Mouse (Mus musculus) neural tube, embryonic 11.5 days (tissue): ENCODE results near the gene Borcs5. TPM values are rescaled to one million over a fixed set of nuclear protein-coding genes. Genes with fewer than 3 reads are reported as not detected.

Experiments used
- ATAC-seq: fragments of 200-750 bp; cut with Nextera tagmentation; 2 replicates; pipeline ENCODE4 v1.8.0; 2017; ENCODE audit warnings: moderate number of reproducible peaks, mild to moderate bottlenecking, moderate TSS enrichment, moderate library complexity; ENCODE audit not compliant: insufficient read depth, low FRiP score, low TSS enrichment
- DNase-seq: peaks from one replicate; pipeline ENCODE4 v3.0.0-alpha.2; 2015; ENCODE audit warnings: low spot score
- H3K27ac ChIP-seq: fragments of 300-500 bp; sonication (generic); 2 replicates; pipeline ENCODE4 v1.5.1; 2014; ENCODE audit warnings: low read depth, mild to moderate bottlenecking, low read length
- H3K27me3 ChIP-seq: fragments of 300-500 bp; sonication (generic); 2 replicates; pipeline ENCODE4 v1.6.1; 2014; ENCODE audit warnings: mild to moderate bottlenecking, low read length, mixed read lengths; ENCODE audit not compliant: control insufficient read depth, insufficient read depth
- H3K36me3 ChIP-seq: fragments of 300-500 bp; sonication (generic); 2 replicates; pipeline ENCODE4 v1.6.1; 2014; ENCODE audit warnings: mild to moderate bottlenecking, low read length, moderate library complexity, mixed read lengths; ENCODE audit not compliant: control insufficient read depth, insufficient read depth
- H3K4me1 ChIP-seq: fragments of 300-500 bp; sonication (generic); 2 replicates; pipeline ENCODE4 v1.6.1; 2014; ENCODE audit warnings: low read length, mixed read lengths; ENCODE audit not compliant: control insufficient read depth, insufficient read depth
- H3K4me2 ChIP-seq: fragments of 300-500 bp; sonication (generic); 2 replicates; pipeline ENCODE4 v1.6.1; 2014; ENCODE audit warnings: low read depth, mild to moderate bottlenecking, moderate library complexity
- H3K4me3 ChIP-seq: fragments of 300-500 bp; sonication (generic); 2 replicates; pipeline ENCODE4 v1.5.1; 2014; ENCODE audit warnings: low read depth, low read length
- H3K9ac ChIP-seq: fragments of 300-500 bp; sonication (generic); 2 replicates; pipeline ENCODE4 v1.6.1; 2014; ENCODE audit warnings: mild to moderate bottlenecking, low read length
- H3K9me3 ChIP-seq: fragments of 300-500 bp; sonication (generic); 2 replicates; pipeline ENCODE4 v1.6.1; 2016; ENCODE audit warnings: low read length; ENCODE audit not compliant: control insufficient read depth
- WGBS: fragments of 180-500 bp; shearing (Covaris S2); extraction: QIAGEN DNeasy Blood & Tissue Kit; methylation state at CpG from one replicate; pipeline ENCODE4 v1.1.7; 2014; 5-methylcytosine and 5-hydroxymethylcytosine counted together
- polyA plus RNA-seq: library from polyadenylated mRNA; unstranded; fragments of >200 nt; fragmentation: Nextera tagmentation; extraction: Ambion mirVana; gene quantifications from 2 replicates; pipeline ENCODE4 v1.2.1, GENCODE M21; 2014

Borcs5 gene
- polyA plus RNA-seq, 1 experiment from 2014 or later: 32.1 TPM

GRCm38 (mm10) chr6:134722906-134723305 is 83.6 kb downstream of the Borcs5 start:
- WGBS: 95% methylated on average over 8 of the region's 8 CpGs
- H3K27me3 ChIP-seq: no peaks in the 10 kb centered on the region

DNA sequence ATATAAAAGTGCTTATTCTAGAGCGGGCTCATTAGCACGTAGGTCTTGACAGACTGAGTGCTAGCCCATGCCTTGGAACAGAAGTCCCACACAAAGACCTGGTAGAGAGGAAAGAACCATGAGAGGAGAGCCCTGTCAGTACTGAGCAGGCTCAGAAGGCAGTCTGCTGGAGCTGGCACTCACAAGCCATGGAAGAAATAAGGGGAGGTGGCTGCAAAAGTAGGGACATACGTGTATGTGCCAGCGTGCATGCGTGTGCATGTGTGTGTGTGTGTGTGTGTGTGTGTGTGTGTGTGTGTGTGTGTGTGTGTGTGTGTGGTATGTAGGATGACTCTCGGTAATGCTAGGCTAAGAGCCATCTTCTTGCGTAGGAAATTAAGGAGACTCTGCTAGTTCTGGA is 84.0 kb downstream of the Borcs5 start:
- H3K9ac ChIP-seq: no peak overlapping the region
- H3K27me3 ChIP-seq: no peaks in the 10 kb centered on the region
- H3K4me2 ChIP-seq: no peak overlapping the region
- no peaks in the 10 kb centered on the region for H3K4me1 ChIP-seq
- H3K4me3 ChIP-seq: no peak overlapping the region
- DNase-seq (no peak), ATAC-seq (no peak)
- 92% methylated on average over 7 of the region's 7 CpGs for WGBS
- 0 out of 2 replicates have a peak, but pooled peaks cover under 1% of the 10 kb centered on the region for H3K36me3 ChIP-seq
- no peaks in the 10 kb centered on the region for H3K9me3 ChIP-seq
- H3K27ac ChIP-seq: no peak overlapping the region

More at GRCm38 (mm10) chr6:134722906-134723305, 83.6 kb downstream of the Borcs5 start:
- Histone ChIP-seq H3K9me3 (no peaks in the 10 kb centered on the region), H3K9ac (no peak overlapping the region), H3K4me2 (no peak overlapping the region), H3K4me3 (no peak overlapping the region), H3K27ac (no peak overlapping the region), H3K36me3 (0 out of 2 replicates have a peak, but pooled peaks cover 3% of the 10 kb centered on the region), H3K4me1 (no peaks in the 10 kb centered on the region)
- ATAC-seq (no peak), DNase-seq (no peak)

DNA sequence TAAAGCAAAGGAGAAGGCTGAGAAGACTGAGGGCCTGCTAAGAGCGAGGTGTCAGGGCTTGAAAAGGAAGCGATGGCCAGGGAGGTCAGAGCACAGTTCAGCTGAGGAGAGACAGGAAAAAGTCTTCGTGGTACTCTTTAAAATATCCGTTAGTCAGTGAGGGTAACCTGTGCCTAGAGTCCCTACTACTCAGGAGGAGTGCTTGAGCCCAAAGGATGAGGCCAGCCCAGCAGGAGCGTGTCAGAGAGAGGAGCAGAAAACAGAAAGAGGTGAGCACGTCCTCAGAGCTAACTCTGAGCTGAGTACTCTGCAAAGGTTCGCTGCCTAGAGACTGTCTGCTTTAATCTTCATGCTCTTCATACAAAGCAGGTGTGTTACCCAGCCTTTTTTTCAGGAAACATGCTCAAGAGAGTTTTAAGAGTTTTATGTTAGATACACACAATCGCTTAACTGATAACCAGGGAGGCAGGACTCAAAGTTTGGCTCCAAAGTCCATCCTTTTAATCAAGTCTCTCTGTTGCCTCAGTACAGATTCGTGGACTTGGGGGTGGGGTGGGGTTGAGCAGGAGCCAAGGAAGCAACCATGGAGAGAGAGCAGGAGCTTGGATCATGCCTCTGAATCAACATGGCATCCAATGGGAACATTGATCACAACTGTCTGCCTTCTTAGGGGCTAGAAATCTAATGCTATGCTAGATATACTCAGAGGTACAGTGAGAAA is 84.7 kb downstream of the Borcs5 start:
- ATAC-seq: no peak
- WGBS: 89% methylated on average over 9 of the region's 9 CpGs
- Histone ChIP-seq H3K9me3 (no peaks in the 10 kb centered on the region), H3K4me3 (no peak overlapping the region), H3K27me3 (no peaks in the 10 kb centered on the region), H3K9ac (no peak overlapping the region), H3K27ac (no peak overlapping the region), H3K4me1 (no peaks in the 10 kb centered on the region), H3K36me3 (no peaks in the 10 kb centered on the region), H3K4me2 (no peak overlapping the region)
- no peak for DNase-seq

DNA sequence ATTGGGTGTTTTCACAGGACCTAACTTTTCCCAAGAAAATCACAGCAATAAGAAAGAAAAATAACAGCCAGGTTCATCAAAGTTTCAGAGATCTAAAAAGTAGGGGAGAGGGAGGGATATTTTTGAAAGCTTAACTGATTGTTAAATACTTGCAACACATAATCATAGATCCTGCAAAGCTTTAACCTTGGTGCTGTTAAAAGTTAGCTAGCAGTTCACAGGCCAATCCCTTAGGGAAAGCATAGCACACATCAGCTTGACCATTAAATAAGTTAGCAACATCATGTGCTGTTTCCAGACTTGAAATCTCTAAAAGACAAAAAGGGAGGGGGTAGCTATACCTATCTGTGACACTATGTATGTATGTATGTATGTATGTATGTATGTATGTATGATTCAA is 86.1 kb downstream of the Borcs5 start:
- Histone ChIP-seq H3K9me3 (no peaks in the 10 kb centered on the region), H3K27ac (no peak overlapping the region), H3K4me3 (no peak overlapping the region), H3K9ac (no peak overlapping the region), H3K4me1 (no peaks in the 10 kb centered on the region), H3K4me2 (no peak overlapping the region), H3K36me3 (no peaks in the 10 kb centered on the region), H3K27me3 (no peaks in the 10 kb centered on the region)
- no peak for DNase-seq
- ATAC-seq: no peak

GRCm38 (mm10) chr6:134730978-134731377 is 91.7 kb downstream of the Borcs5 start:
- Histone ChIP-seq H3K9ac (no peak overlapping the region), H3K9me3 (no peaks in the 10 kb centered on the region), H3K27ac (no peak overlapping the region), H3K4me2 (no peak overlapping the region), H3K4me3 (no peak overlapping the region), H3K27me3 (no peaks in the 10 kb centered on the region), H3K36me3 (no peaks in the 10 kb centered on the region), H3K4me1 (no peaks in the 10 kb centered on the region)
- DNase-seq (no peak), ATAC-seq (no peak)
- 95% methylated on average over 3 of the region's 3 CpGs for WGBS

- Histone ChIP-seq H3K27ac (no peak overlapping the region), H3K27me3 (no peaks in the 10 kb centered on the region), H3K9ac (no peak overlapping the region), H3K4me2 (no peak overlapping the region), H3K36me3 (no peaks in the 10 kb centered on the region), H3K4me1 (no peaks in the 10 kb centered on the region), H3K9me3 (no peaks in the 10 kb centered on the region), H3K4me3 (no peak overlapping the region)
- no peak for DNase-seq
- no peak for ATAC-seq
- 92% methylated on average over 8 of the region's 8 CpGs for WGBS
These were observed 93.5 kb downstream of the Borcs5 start for GRCm38 (mm10) chr6:134732813-134733212.

DNA sequence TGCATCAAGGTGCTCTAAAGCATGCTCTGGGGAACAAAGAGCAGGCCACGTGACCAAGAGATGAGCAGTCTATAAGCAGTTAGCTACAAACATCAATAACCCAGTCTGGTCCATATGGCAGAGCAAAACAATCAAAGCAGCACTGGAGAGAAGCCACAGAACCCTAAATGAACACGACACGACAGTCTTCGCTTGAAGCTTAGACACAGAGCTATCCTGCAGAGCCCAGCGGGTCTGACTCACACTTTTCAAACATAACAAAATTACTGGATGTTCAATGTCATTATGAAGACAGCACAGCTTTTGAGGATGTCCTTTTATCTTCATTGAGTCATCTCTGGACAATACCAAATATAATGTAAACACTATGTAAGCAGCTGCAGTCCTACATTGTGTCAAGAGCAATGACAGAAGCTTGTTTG is 94.5 kb downstream of the Borcs5 start:
- 80% methylated on average over 5 of the region's 5 CpGs for WGBS
- ATAC-seq: no peak
- Histone ChIP-seq H3K4me3 (no peak overlapping the region), H3K27ac (no peak overlapping the region), H3K9me3 (no peaks in the 10 kb centered on the region), H3K27me3 (no peaks in the 10 kb centered on the region), H3K4me2 (no peak overlapping the region), H3K4me1 (no peaks in the 10 kb centered on the region), H3K36me3 (no peaks in the 10 kb centered on the region), H3K9ac (no peak overlapping the region)
- no peak for DNase-seq

DNA sequence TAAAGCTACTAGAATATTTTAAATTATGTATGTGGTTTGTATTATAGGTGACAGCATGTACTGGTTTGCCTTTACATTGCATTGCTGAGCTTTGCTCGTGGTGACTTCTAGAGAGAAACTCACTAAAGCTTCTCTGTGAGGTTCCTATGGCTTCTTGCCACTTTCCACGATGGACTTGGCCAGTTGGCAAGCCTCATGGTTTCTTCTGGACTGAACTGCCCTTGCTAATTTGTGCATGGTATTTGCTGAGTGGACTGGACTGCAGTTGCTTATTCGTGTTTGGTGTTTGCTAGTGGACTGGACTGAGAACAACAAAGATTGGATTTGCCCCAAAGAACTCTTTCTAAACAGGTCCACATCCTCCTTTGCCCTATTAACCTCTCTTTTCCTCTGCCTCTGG is 97.5 kb downstream of the Borcs5 start:
- no peaks in the 10 kb centered on the region for H3K36me3 ChIP-seq
- ATAC-seq (no peak), DNase-seq (no peak)
- H3K9me3 ChIP-seq: no peaks in the 10 kb centered on the region
- no peak overlapping the region for H3K4me2 ChIP-seq
- no peaks in the 10 kb centered on the region for H3K27me3 ChIP-seq
- no peak overlapping the region for H3K27ac ChIP-seq
- no peak overlapping the region for H3K9ac ChIP-seq
- H3K4me3 ChIP-seq: no peak overlapping the region
- 88% methylated on average over 3 of the region's 3 CpGs for WGBS
- no peaks in the 10 kb centered on the region for H3K4me1 ChIP-seq

GRCm38 (mm10) chr6:134743568-134743967 is 104.3 kb downstream of the Borcs5 start:
- H3K36me3 ChIP-seq: no peaks in the 10 kb centered on the region
- DNase-seq (no peak), ATAC-seq (no peak)
- H3K4me1 ChIP-seq: no peaks in the 10 kb centered on the region
- no peak overlapping the region for H3K4me3 ChIP-seq
- H3K9me3 ChIP-seq: no peaks in the 10 kb centered on the region
- no peak overlapping the region for H3K9ac ChIP-seq
- H3K4me2 ChIP-seq: no peak overlapping the region
- no peaks in the 10 kb centered on the region for H3K27me3 ChIP-seq
- no peak overlapping the region for H3K27ac ChIP-seq
